Mouse (Mus musculus) ES-E14 (cell line): Measurements from ENCODE around the gene Tlk1. TPM values are rescaled to one million over a fixed set of nuclear protein-coding genes. Genes with fewer than 3 reads are reported as not detected.

Experiments
- DNase-seq: peaks from one replicate; pipeline ENCODE4 v3.0.0-alpha.2; 2013; ENCODE audit warnings: low read depth, low spot score
- H3K27ac ChIP-seq: 2 replicates; pipeline ENCODE4 v1.5.1; 2012; ENCODE audit warnings: low read depth, mild to moderate bottlenecking, low read length, moderate library complexity, mixed read lengths; ENCODE audit not compliant: poor library complexity, insufficient read depth, severe bottlenecking
- H3K36me3 ChIP-seq: 2 replicates; pipeline ENCODE4 v1.6.1; 2012; ENCODE audit warnings: mild to moderate bottlenecking, low read length, moderate library complexity, mixed read lengths; ENCODE audit not compliant: control insufficient read depth, poor library complexity, insufficient read depth, severe bottlenecking
- H3K4me1 ChIP-seq, 2 experiments: fragments of 150-350 bp in 1 of 2; sonication (generic) in 1 of 2; 2 replicates each; pipeline ENCODE4 v1.6.1; 2012; ENCODE audit warnings: low read length in 2 of 2, mild to moderate bottlenecking in 1 of 2, mixed read lengths in 1 of 2; ENCODE audit not compliant: control insufficient read depth in 2 of 2, insufficient read depth in 2 of 2, poor library complexity in 1 of 2
- H3K4me3 ChIP-seq, 2 experiments: fragments of 150-350 bp in 1 of 2; sonication (generic) in 1 of 2; 2 replicates each; pipeline ENCODE4 v1.5.1; 2012; ENCODE audit warnings: low read length in 2 of 2, low read depth in 1 of 2, mild to moderate bottlenecking in 1 of 2, mixed read lengths in 1 of 2; ENCODE audit not compliant: insufficient read depth in 1 of 2, poor library complexity in 1 of 2, severe bottlenecking in 1 of 2
- H3K9ac ChIP-seq: 2 replicates; pipeline ENCODE4 v1.6.1; 2012; ENCODE audit warnings: low read depth, mild to moderate bottlenecking, low read length, mixed read lengths; ENCODE audit not compliant: poor library complexity, insufficient read depth, severe bottlenecking
- H3K9me3 ChIP-seq: fragments of 150-350 bp; sonication (generic); 2 replicates; pipeline ENCODE4 v1.6.1; 2012; ENCODE audit warnings: low read depth, mild to moderate bottlenecking, low read length; ENCODE audit not compliant: control insufficient read depth, insufficient read depth
- CHD2 ChIP-seq: IDR thresholded peaks from 2 replicates; pipeline ENCODE4 v1.6.1; 2014; ENCODE audit warnings: mild to moderate bottlenecking, low read depth, low read length, inconsistent platforms
- HCFC1 ChIP-seq: IDR thresholded peaks from 2 replicates; pipeline ENCODE4 v1.6.1; 2012; ENCODE audit warnings: low read length, inconsistent platforms, borderline replicate concordance; ENCODE audit not compliant: insufficient read depth
- MAFK ChIP-seq: IDR thresholded peaks from 2 replicates; pipeline ENCODE4 v1.6.1; 2014; ENCODE audit warnings: mild to moderate bottlenecking, low read depth, low read length, inconsistent platforms; ENCODE audit not compliant: insufficient read depth
- ZC3H11A ChIP-seq: IDR thresholded peaks from 2 replicates; pipeline ENCODE4 v1.6.1; 2012; ENCODE audit warnings: low read depth, mild to moderate bottlenecking, inconsistent platforms, low read length, borderline replicate concordance
- ZNF384 ChIP-seq: IDR thresholded peaks from 2 replicates; pipeline ENCODE4 v1.6.1; 2012; ENCODE audit warnings: low read depth, low read length, inconsistent platforms
- in situ Hi-C, 2 experiments: fragments of 600-800 bp; cut with MboI; formaldehyde crosslinking; loops; one replicate each; pipeline ENCODE4 v1.15.1; 2025; ENCODE audit warnings: low sequenced_read_pairs in 2 of 2, inconsistent platforms in 1 of 2; ENCODE audit not compliant: unreplicated experiment in 2 of 2
- total RNA-seq: library from RNA; depleted of rRNA; stranded (reverse); fragments of 300-350 nt; gene quantifications from 2 replicates; pipeline ENCODE4 v1.2.3, GENCODE M21; 2012

Gene Tlk1
- total RNA-seq, 1 experiment: 37.2 TPM

- Histone ChIP-seq H3K27ac (no peak overlapping the region), H3K36me3 (no peaks in the 10 kb centered on the region), H3K4me3 (no peak overlapping the region), H3K4me1 (peaks cover 0 to 11% of the 10 kb centered on the region in 2 experiments; a peak in 2 of 4 replicates), H3K9ac (no peak overlapping the region), H3K9me3 (no peaks in the 10 kb centered on the region)
- in situ Hi-C loops: no loop called here
- TF ChIP-seq HCFC1 (no peak), ZC3H11A (no peak)
- no peak for DNase-seq
Observed at GRCm38 (mm10) chr2:70835641-70836305, 10.2 kb upstream of the Tlk1 start.

- Histone ChIP-seq H3K36me3 (no peaks in the 10 kb centered on the region), H3K4me1 (peaks cover 0 to 14% of the 10 kb centered on the region in 2 experiments; a peak in 2 of 4 replicates), H3K9ac (no peak overlapping the region), H3K4me3 (no peak overlapping the region), H3K27ac (no peak overlapping the region), H3K9me3 (no peaks in the 10 kb centered on the region)
- in situ Hi-C loops: no loop called here
- no peak for DNase-seq
- TF ChIP-seq CHD2: no peak
- no peak for TF ChIP-seq HCFC1
- TF ChIP-seq ZC3H11A: no peak
- no peak for TF ChIP-seq MAFK
- no peak for TF ChIP-seq ZNF384
Observed at GRCm38 (mm10) chr2:70835209-70835608, 9.7 kb upstream of the Tlk1 start.

GRCm38 (mm10) chr2:70833261-70833660 is 7.7 kb upstream of the Tlk1 start:
- H3K36me3 ChIP-seq: no peaks in the 10 kb centered on the region
- TF ChIP-seq CHD2 (no peak), MAFK (no peak), ZNF384 (no peak), HCFC1 (no peak), ZC3H11A (no peak)
- in situ Hi-C loops: no loop called here
- no peaks in the 10 kb centered on the region for H3K9me3 ChIP-seq
- peaks cover 0 to 17% of the 10 kb centered on the region in 2 experiments; a peak in 2 of 4 replicates for H3K4me1 ChIP-seq
- no peak for DNase-seq
- H3K4me3 ChIP-seq: no peak overlapping the region
- no peak overlapping the region for H3K27ac ChIP-seq
- no peak overlapping the region for H3K9ac ChIP-seq

GRCm38 (mm10) chr2:70831709-70832350 is 6.3 kb upstream of the Tlk1 start:
- no peak for DNase-seq
- Histone ChIP-seq H3K9ac (no peak overlapping the region), H3K27ac (no peak overlapping the region), H3K36me3 (no peaks in the 10 kb centered on the region), H3K9me3 (no peaks in the 10 kb centered on the region), H3K4me3 (no peak overlapping the region), H3K4me1 (peaks cover 0 to 17% of the 10 kb centered on the region in 2 experiments; a peak in 2 of 4 replicates)
- in situ Hi-C loops: no loop called here
- TF ChIP-seq MAFK: 0 out of 2 replicates have a peak, but pooled peaks have one; percentile 3
- no peak for TF ChIP-seq ZNF384

GRCm38 (mm10) chr2:70830683-70831082 is 5.2 kb upstream of the Tlk1 start:
- peaks cover 0 to 17% of the 10 kb centered on the region in 2 experiments; a peak in 2 of 4 replicates for H3K4me1 ChIP-seq
- no peak for DNase-seq
- no peak overlapping the region for H3K9ac ChIP-seq
- H3K36me3 ChIP-seq: no peaks in the 10 kb centered on the region
- H3K27ac ChIP-seq: peak overlapping the region; percentile 32
- H3K9me3 ChIP-seq: no peaks in the 10 kb centered on the region
- in situ Hi-C loops: no loop called here
- H3K4me3 ChIP-seq: no peak overlapping the region
- TF ChIP-seq HCFC1 (no peak), MAFK (peak; percentile 80)
